Mouse (Mus musculus) spleen, adult 2 months (tissue): ENCODE measurements at regions not wholly inside any gene's neighbourhood (a gene's known extent, or its start where the extent isn't known, plus 50 kb on each side); places are given as distances from the start of the nearest gene placed in this dataset.

Experiments used
- CTCF ChIP-seq: fragments of 200-500 bp; IDR thresholded peaks from 2 replicates; pipeline ENCODE4 v1.5.1; 2011; ENCODE audit warnings: mild to moderate bottlenecking, inconsistent platforms; ENCODE audit not compliant: insufficient read depth, insufficient read length, insufficient replicate concordance; ENCODE audit errors: extremely low read depth
- POLR2A ChIP-seq: fragments of 200-500 bp; IDR thresholded peaks from 2 replicates; pipeline ENCODE4 v1.6.1; 2011; ENCODE audit warnings: low read depth, low read length, inconsistent platforms

DNA sequence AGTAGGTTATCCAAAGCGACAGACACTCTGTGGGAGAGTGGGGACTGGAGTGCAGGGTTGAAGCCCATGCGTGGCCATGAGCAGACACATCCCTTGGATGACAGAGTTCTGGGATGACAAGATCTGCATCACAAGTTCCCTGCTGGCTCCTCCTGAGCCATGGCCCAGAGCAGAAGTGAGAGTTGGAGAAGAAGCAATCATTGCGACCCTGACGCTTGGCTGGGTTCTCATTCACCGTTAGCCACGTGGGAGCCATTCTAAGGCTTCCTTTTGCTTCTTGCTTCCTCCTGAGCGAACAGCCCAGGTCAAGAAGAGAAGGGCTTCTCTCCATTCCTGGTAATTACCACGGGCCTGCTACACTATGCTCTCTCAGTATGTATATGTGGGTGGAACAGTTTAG lies 244.6 kb downstream of the Foxo1 start:
- no peak for TF ChIP-seq CTCF
- TF ChIP-seq POLR2A = no peak
